Mouse (Mus musculus) stomach, embryonic 14.5 days (tissue): Measurements from ENCODE around the gene Runx1. TPM values are rescaled to one million over a fixed set of nuclear protein-coding genes. Genes with fewer than 3 reads are reported as not detected.

Experiments
- ATAC-seq: fragments of 200-750 bp; cut with Nextera tagmentation; 2 replicates; pipeline ENCODE4 v1.8.0; 2017; ENCODE audit warnings: low read depth, moderate TSS enrichment; ENCODE audit not compliant: insufficient number of reproducible peaks, insufficient read depth, low FRiP score
- H3K27ac ChIP-seq: fragments of 300-500 bp; sonication (generic); 2 replicates; pipeline ENCODE4 v1.5.1; 2014; ENCODE audit warnings: mild to moderate bottlenecking, low read length, moderate library complexity, mixed read lengths
- H3K27me3 ChIP-seq: fragments of 300-500 bp; sonication (generic); 2 replicates; pipeline ENCODE4 v1.6.1; 2014; ENCODE audit warnings: low read length, control low read depth, mixed read lengths; ENCODE audit not compliant: control insufficient read depth, insufficient read depth
- H3K36me3 ChIP-seq: fragments of 300-500 bp; sonication (generic); 2 replicates; pipeline ENCODE4 v1.6.1; 2014; ENCODE audit warnings: mild to moderate bottlenecking, control low read depth, low read length, moderate library complexity, mixed read lengths; ENCODE audit not compliant: control insufficient read depth, insufficient read depth
- H3K4me1 ChIP-seq: fragments of 300-500 bp; sonication (generic); 2 replicates; pipeline ENCODE4 v1.6.1; 2014; ENCODE audit warnings: low read length, control low read depth, mixed read lengths; ENCODE audit not compliant: control insufficient read depth, insufficient read depth
- H3K4me2 ChIP-seq: fragments of 300-500 bp; sonication (generic); replicated peaks from 2 replicates; pipeline ENCODE4 v1.6.1; 2014; ENCODE audit warnings: low read depth, low read length, control low read depth
- H3K4me3 ChIP-seq: fragments of 300-500 bp; sonication (generic); 2 replicates; pipeline ENCODE4 v1.5.1; 2014; ENCODE audit warnings: low read depth, low read length, control low read depth
- H3K9ac ChIP-seq: fragments of 300-500 bp; sonication (generic); replicated peaks from 2 replicates; pipeline ENCODE4 v1.6.1; 2014; ENCODE audit warnings: low read depth, mild to moderate bottlenecking, control low read depth, low read length, moderate library complexity, mixed read lengths
- H3K9me3 ChIP-seq: fragments of 300-500 bp; sonication (generic); 2 replicates; pipeline ENCODE4 v1.6.1; 2016; ENCODE audit warnings: low read depth, low read length, control low read depth; ENCODE audit not compliant: control insufficient read depth
- WGBS: fragments of 180-500 bp; shearing (Covaris S2); extraction: QIAGEN DNeasy Blood & Tissue Kit; methylation state at CpG from one replicate; pipeline ENCODE4 v1.1.7; 2014; 5-methylcytosine and 5-hydroxymethylcytosine counted together
- polyA plus RNA-seq: library from polyadenylated mRNA; unstranded; fragments of >200 nt; fragmentation: Nextera tagmentation; extraction: Ambion mirVana; gene quantifications from 2 replicates; pipeline ENCODE4 v1.2.1, GENCODE M21; 2014

Runx1 gene
- polyA plus RNA-seq, 1 experiment from 2014 or later, result 9.2 TPM

- Histone ChIP-seq H3K27ac (no peak overlapping the region), H3K36me3 (no peaks in the 10 kb centered on the region), H3K4me1 (no peaks in the 10 kb centered on the region), H3K9ac (no peak overlapping the region), H3K9me3 (no peaks in the 10 kb centered on the region), H3K4me3 (no peak overlapping the region), H3K4me2 (no peak overlapping the region), H3K27me3 (no peaks in the 10 kb centered on the region)
- ATAC-seq, result no peak
- WGBS, result 89% methylated on average over 7 of the region's 7 CpGs
Measured at GRCm38 (mm10) chr16:92799940-92800339, 26.0 kb downstream of the Runx1 start.

- Histone ChIP-seq H3K36me3 (no peaks in the 10 kb centered on the region), H3K4me2 (no peak overlapping the region), H3K4me3 (no peak overlapping the region), H3K27ac (no peak overlapping the region), H3K9me3 (no peaks in the 10 kb centered on the region), H3K27me3 (no peaks in the 10 kb centered on the region), H3K9ac (no peak overlapping the region), H3K4me1 (no peaks in the 10 kb centered on the region)
- no peak for ATAC-seq
- 48% methylated on average over 6 of the region's 6 CpGs for WGBS
Measured at GRCm38 (mm10) chr16:92794197-92794596, 31.8 kb downstream of the Runx1 start.

- 60% methylated on average over 8 of the region's 8 CpGs for WGBS
Measured at GRCm38 (mm10) chr16:92793741-92794140, 32.2 kb downstream of the Runx1 start.

GRCm38 (mm10) chr16:92792905-92793304, 33.0 kb downstream of the Runx1 start:
- 66% methylated on average over 4 of the region's 4 CpGs for whole genome bisulfite sequencing
- Histone ChIP-seq H3K36me3 (no peaks in the 10 kb centered on the region), H3K9me3 (no peaks in the 10 kb centered on the region), H3K4me2 (no peak overlapping the region), H3K4me3 (no peak overlapping the region), H3K27me3 (no peaks in the 10 kb centered on the region), H3K9ac (no peak overlapping the region), H3K27ac (no peak overlapping the region), H3K4me1 (no peaks in the 10 kb centered on the region)
- no peak for ATAC-seq

More at GRCm38 (mm10) chr16:92793741-92794140, 32.2 kb downstream of the Runx1 start:
- Histone ChIP-seq H3K4me3 (no peak overlapping the region), H3K4me2 (no peak overlapping the region), H3K36me3 (no peaks in the 10 kb centered on the region), H3K27ac (no peak overlapping the region), H3K4me1 (no peaks in the 10 kb centered on the region), H3K27me3 (no peaks in the 10 kb centered on the region), H3K9me3 (no peaks in the 10 kb centered on the region), H3K9ac (no peak overlapping the region)
- ATAC-seq, result no peak

GRCm38 (mm10) chr16:92790601-92791000, 35.3 kb downstream of the Runx1 start:
- H3K27ac ChIP-seq, result no peak overlapping the region
- H3K36me3 ChIP-seq, result no peaks in the 10 kb centered on the region
- 71% methylated on average over 6 of the region's 6 CpGs for WGBS
- H3K27me3 ChIP-seq, result no peaks in the 10 kb centered on the region
- ATAC-seq, result no peak
- no peaks in the 10 kb centered on the region for H3K4me1 ChIP-seq
- no peaks in the 10 kb centered on the region for H3K9me3 ChIP-seq
- no peak overlapping the region for H3K4me3 ChIP-seq
- H3K9ac ChIP-seq, result no peak overlapping the region
- no peak overlapping the region for H3K4me2 ChIP-seq

- Histone ChIP-seq H3K4me1 (no peaks in the 10 kb centered on the region), H3K4me3 (no peak overlapping the region), H3K9ac (no peak overlapping the region), H3K4me2 (no peak overlapping the region), H3K27ac (no peak overlapping the region), H3K9me3 (no peaks in the 10 kb centered on the region), H3K36me3 (no peaks in the 10 kb centered on the region), H3K27me3 (no peaks in the 10 kb centered on the region)
- no peak for ATAC-seq
- WGBS, result 87% methylated on average over 4 of the region's 4 CpGs
Measured at GRCm38 (mm10) chr16:92789840-92790239, 36.1 kb downstream of the Runx1 start.

GRCm38 (mm10) chr16:92788446-92788845, 37.5 kb downstream of the Runx1 start:
- WGBS, result 64% methylated on average over 11 of the region's 11 CpGs
- Histone ChIP-seq H3K4me3 (no peak overlapping the region), H3K27ac (no peak overlapping the region), H3K4me1 (no peaks in the 10 kb centered on the region), H3K9me3 (no peaks in the 10 kb centered on the region), H3K36me3 (no peaks in the 10 kb centered on the region), H3K4me2 (no peak overlapping the region), H3K27me3 (no peaks in the 10 kb centered on the region), H3K9ac (no peak overlapping the region)
- ATAC-seq, result no peak

GRCm38 (mm10) chr16:92786883-92787321, 39.0 kb downstream of the Runx1 start:
- H3K4me3 ChIP-seq, result no peak overlapping the region
- H3K27me3 ChIP-seq, result no peaks in the 10 kb centered on the region
- no peak overlapping the region for H3K4me2 ChIP-seq
- no peak overlapping the region for H3K9ac ChIP-seq
- no peaks in the 10 kb centered on the region for H3K4me1 ChIP-seq
- ATAC-seq, result no peak
- 66% methylated on average over 5 of the region's 5 CpGs for WGBS
- no peak overlapping the region for H3K27ac ChIP-seq
- no peaks in the 10 kb centered on the region for H3K36me3 ChIP-seq
- H3K9me3 ChIP-seq, result no peaks in the 10 kb centered on the region

GRCm38 (mm10) chr16:92786276-92786882, 39.6 kb downstream of the Runx1 start:
- no peak overlapping the region for H3K27ac ChIP-seq

More at GRCm38 (mm10) chr16:92786276-92786882, 39.6 kb downstream of the Runx1 start:
- no peak overlapping the region for H3K4me3 ChIP-seq
- no peaks in the 10 kb centered on the region for H3K9me3 ChIP-seq
- no peaks in the 10 kb centered on the region for H3K27me3 ChIP-seq
- no peak overlapping the region for H3K4me2 ChIP-seq
- 60% methylated on average over 6 of the region's 6 CpGs for WGBS
- no peaks in the 10 kb centered on the region for H3K36me3 ChIP-seq
- no peaks in the 10 kb centered on the region for H3K4me1 ChIP-seq
- ATAC-seq, result no peak
- no peak overlapping the region for H3K9ac ChIP-seq
